Mouse (Mus musculus): Measurements from ENCODE around the gene Ppp2r2d.

The Ppp2r2d gene

GRCm38 (mm10) chr7:138845544-138846391 lies at the start of gene Ppp2r2d, which contains the start of gene Mapk1ip1:
Ppp2r2d (plus strand) TSS chr7:138846079.
Mapk1ip1 (minus strand) TSS chr7:138846273.
- peak; percentile 93 to 96 for DNase-seq (ENCODE audit: low spot score in 2 of 2)

GRCm38 (mm10) chr7:138803386-138803785 lies 42.5 kb upstream of the Ppp2r2d start:
- no peak for DNase-seq (ENCODE audit: low spot score in 2 of 2)

- DNase-seq (ENCODE audit: low spot score in 2 of 2) = no peak
These were observed 38.7 kb upstream of the Ppp2r2d start for GRCm38 (mm10) chr7:138807146-138807545.

GRCm38 (mm10) chr7:138813213-138813875 lies 32.5 kb upstream of the Ppp2r2d start:
- DNase-seq (ENCODE audit: low spot score in 2 of 2) = no peak

- DNase-seq (ENCODE audit: low spot score in 2 of 2) = no peak
These were observed 27.6 kb upstream of the Ppp2r2d start for GRCm38 (mm10) chr7:138818314-138818713.

GRCm38 (mm10) chr7:138824423-138824822 lies 21.5 kb upstream of the Ppp2r2d start:
- DNase-seq (ENCODE audit: low spot score in 2 of 2) = no peak

- DNase-seq (ENCODE audit: low spot score in 2 of 2) = no peak
These were observed 20.7 kb upstream of the Ppp2r2d start for GRCm38 (mm10) chr7:138824995-138825756.

- peak in 1 of 2 experiments; percentile 67 for DNase-seq (ENCODE audit: low spot score in 2 of 2)
These were observed 18.1 kb upstream of the Ppp2r2d start for GRCm38 (mm10) chr7:138827812-138828211.

- DNase-seq (ENCODE audit: low spot score in 2 of 2) = no peak
These were observed 10.9 kb upstream of the Ppp2r2d start for GRCm38 (mm10) chr7:138835028-138835427.

- peak; percentile 65 to 76 for DNase-seq (ENCODE audit: low spot score in 2 of 2)
These were observed 5.3 kb upstream of the Ppp2r2d start for GRCm38 (mm10) chr7:138840594-138841021.

- DNase-seq (ENCODE audit: low spot score in 2 of 2) = no peak
These were observed 4.3 kb upstream of the Ppp2r2d start for GRCm38 (mm10) chr7:138841436-138842151.

- no peak for DNase-seq (ENCODE audit: low spot score in 2 of 2)
These were observed 2.5 kb upstream of the Ppp2r2d start for GRCm38 (mm10) chr7:138843421-138843820.

- no peak for DNase-seq (ENCODE audit: low spot score in 2 of 2)
These were observed 768 bp upstream of the Ppp2r2d start for GRCm38 (mm10) chr7:138845111-138845510.

- DNase-seq (ENCODE audit: low spot score in 2 of 2) = peak in 1 of 2 experiments; percentile 21
These were observed 668 bp downstream of the Ppp2r2d start for GRCm38 (mm10) chr7:138846502-138846991.

GRCm38 (mm10) chr7:138847316-138848027 lies 1.6 kb downstream of the Ppp2r2d start:
- DNase-seq (ENCODE audit: low spot score in 2 of 2) = no peak

- DNase-seq (ENCODE audit: low spot score in 2 of 2) = no peak
These were observed 2.4 kb downstream of the Ppp2r2d start for GRCm38 (mm10) chr7:138848028-138848920.

GRCm38 (mm10) chr7:138850083-138850482 lies 4.2 kb downstream of the Ppp2r2d start:
- no peak for DNase-seq (ENCODE audit: low spot score in 2 of 2)

GRCm38 (mm10) chr7:138853417-138854031 lies 7.6 kb downstream of the Ppp2r2d start:
- no peak for DNase-seq (ENCODE audit: low spot score in 2 of 2)

- DNase-seq (ENCODE audit: low spot score in 2 of 2) = no peak
These were observed 8.3 kb downstream of the Ppp2r2d start for GRCm38 (mm10) chr7:138854201-138854600.
